Mouse (Mus musculus): ENCODE measurements around the gene Prkd2. TPM values are rescaled to one million over a fixed set of nuclear protein-coding genes. Genes with fewer than 3 reads are reported as not detected.

Prkd2 gene
- polyA plus RNA-seq, 2 experiments: 1.8 to 2.5 TPM

DNA sequence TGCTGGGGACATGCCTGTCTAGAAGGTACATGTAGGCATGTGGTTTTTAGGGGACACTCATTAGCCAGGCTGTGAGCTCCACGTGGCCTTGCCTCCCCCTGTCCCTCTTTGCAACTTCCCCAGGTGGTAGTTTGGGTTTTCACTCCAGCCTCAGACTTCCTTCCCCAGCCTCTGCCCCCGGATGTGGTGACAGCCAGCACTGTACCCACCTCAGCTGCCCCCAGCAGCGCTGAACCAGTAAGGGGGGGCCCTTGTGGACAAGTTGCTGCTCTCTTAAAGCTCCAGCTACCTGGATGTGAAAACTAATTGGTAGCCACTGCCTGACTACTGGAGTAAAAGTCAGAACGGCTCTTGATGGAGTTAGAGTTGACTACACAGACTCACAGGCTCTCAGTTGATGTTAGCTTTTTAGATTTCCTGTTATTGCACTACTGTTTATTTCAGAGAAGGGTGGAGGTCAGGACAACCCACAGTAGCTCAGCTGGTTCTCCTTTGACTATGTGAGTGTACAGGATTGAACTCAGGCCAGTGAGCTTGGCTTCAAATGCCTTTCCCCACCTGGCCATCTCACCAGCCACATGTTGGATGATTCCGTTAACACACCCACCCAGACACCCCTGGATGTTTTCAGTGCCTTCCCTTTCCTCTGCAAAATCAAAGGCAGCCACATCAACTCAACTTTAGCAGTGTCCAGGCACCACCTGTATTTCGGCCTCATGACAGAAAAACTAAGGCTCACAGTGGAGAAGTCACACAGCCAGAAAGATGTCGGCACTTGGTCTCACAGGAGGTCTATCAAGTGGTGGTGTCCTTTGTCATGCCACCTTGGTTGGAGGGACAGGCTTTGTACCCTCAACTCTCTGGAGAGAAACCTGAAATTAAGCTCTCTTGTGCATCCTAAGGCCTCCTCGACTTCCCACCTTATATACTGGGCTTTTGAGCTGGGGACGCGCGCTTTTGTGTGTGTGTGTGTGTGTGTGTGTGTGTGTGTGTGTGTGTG lies 841 bp upstream of the Prkd2 start:
- 26% methylated on average over 11 of the region's 11 CpGs for WGBS (ENCODE audit: insufficient replicate concordance)
- H3K27ac ChIP-seq: peak overlapping the region; percentile 25; the same call in 1 of the 2 replicates
- H3K4me1 ChIP-seq (replicated peaks; ENCODE audit: control insufficient read depth in 2 of 2, insufficient read depth in 2 of 2, low read length in 1 of 2): peaks cover 16 to 17% of the 10 kb centered on the region in 2 experiments
- H3K27me3 ChIP-seq (ENCODE audit: control insufficient read depth, insufficient read depth, low read length): no peaks in the 10 kb centered on the region
- peak overlapping the region; percentile 79; the same call in 1 of the 2 replicates for H3K9ac ChIP-seq (replicated peaks)
- peak; percentile 10; the same call in 1 of the 2 replicates for ATAC-seq (ENCODE audit: insufficient read depth)
- no peaks in the 10 kb centered on the region for H3K9me3 ChIP-seq (ENCODE audit: control insufficient read depth, low read length)
- TF ChIP-seq EP300 (IDR thresholded peaks at IDR 0.05; ENCODE audit: low read depth) (no peak), CTCF (IDR thresholded peaks at IDR 0.05; ENCODE audit: low read depth) (no peak)
- peak overlapping the region; percentile 63 to 68; a peak in 2 of 4 replicates for H3K4me3 ChIP-seq (ENCODE audit: insufficient read depth in 1 of 2, low read depth in 2 of 2, low read length in 2 of 2)
- H3K4me2 ChIP-seq (ENCODE audit: low read depth): peak overlapping the region; percentile 84
- H3K36me3 ChIP-seq (replicated peaks; ENCODE audit: control insufficient read depth, insufficient read depth, low read depth): peaks cover 18% of the 10 kb centered on the region
- DNase-seq (ENCODE audit: low read depth in 3 of 3, low spot score in 3 of 3): no peak

GRCm38 (mm10) chr7:16843441-16844171 lies 904 bp downstream of the Prkd2 start:
- WGBS (ENCODE audit: insufficient replicate concordance): 1% methylated on average over 33 of the region's 33 CpGs
- no peak overlapping the region for H3K27ac ChIP-seq
- peak overlapping the region; percentile 84 for H3K4me2 ChIP-seq (ENCODE audit: low read depth)
- H3K4me1 ChIP-seq (replicated peaks; ENCODE audit: control insufficient read depth in 2 of 2, insufficient read depth in 2 of 2, low read length in 1 of 2): peaks cover 16 to 17% of the 10 kb centered on the region in 2 experiments
- TF ChIP-seq EP300 (IDR thresholded peaks at IDR 0.05; ENCODE audit: low read depth) (no peak), CTCF (IDR thresholded peaks at IDR 0.05; ENCODE audit: low read depth) (no peak)
- peaks cover 5% of the 10 kb centered on the region; the same call in 1 of the 2 replicates for H3K36me3 ChIP-seq (replicated peaks; ENCODE audit: control insufficient read depth, insufficient read depth, low read depth)
- DNase-seq (ENCODE audit: low read depth in 3 of 3, low spot score in 3 of 3): no peak
- H3K27me3 ChIP-seq (ENCODE audit: control insufficient read depth, insufficient read depth, low read length): no peaks in the 10 kb centered on the region
- no peaks in the 10 kb centered on the region for H3K9me3 ChIP-seq (ENCODE audit: control insufficient read depth, low read length)
- 0 out of 2 replicates have a peak, but pooled peaks have one; percentile 19 for ATAC-seq (ENCODE audit: insufficient read depth)
- peak overlapping the region; percentile 63 to 68 for H3K4me3 ChIP-seq (ENCODE audit: insufficient read depth in 1 of 2, low read depth in 2 of 2, low read length in 2 of 2)
- peak overlapping the region; percentile 79 for H3K9ac ChIP-seq (replicated peaks)

DNA sequence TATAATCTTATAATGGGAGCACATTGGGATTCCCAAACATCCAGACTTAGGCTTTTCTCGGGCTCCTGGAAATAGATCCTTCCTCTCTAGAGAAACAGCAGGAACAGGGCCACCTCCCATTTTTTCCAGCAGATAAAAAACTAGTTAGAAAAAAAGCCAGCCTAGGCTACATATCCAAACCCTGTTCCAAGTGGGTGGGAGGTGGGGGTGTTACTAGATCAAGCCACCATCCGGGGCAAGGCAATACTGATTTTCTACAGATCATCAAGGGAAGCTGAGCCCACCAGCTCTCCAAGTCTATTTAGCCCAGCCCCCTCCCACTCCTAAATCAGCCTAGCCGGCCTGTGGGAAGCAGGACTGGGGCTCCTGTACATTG lies 2.0 kb downstream of the Prkd2 start:
- peaks cover 2% of the 10 kb centered on the region; the same call in 1 of the 2 replicates for H3K36me3 ChIP-seq (replicated peaks; ENCODE audit: control insufficient read depth, insufficient read depth, low read depth)
- no peaks in the 10 kb centered on the region for H3K9me3 ChIP-seq (ENCODE audit: control insufficient read depth, low read length)
- ATAC-seq (ENCODE audit: insufficient read depth) (no peak), DNase-seq (ENCODE audit: low read depth in 3 of 3, low spot score in 3 of 3) (no peak)
- 14% methylated on average over 3 of the region's 3 CpGs for WGBS (ENCODE audit: insufficient replicate concordance)
- H3K9ac ChIP-seq (replicated peaks): peak overlapping the region; percentile 80
- H3K4me3 ChIP-seq (ENCODE audit: insufficient read depth in 1 of 2, low read depth in 2 of 2, low read length in 2 of 2): peak overlapping the region; percentile 58 to 68
- TF ChIP-seq EP300 (IDR thresholded peaks at IDR 0.05; ENCODE audit: low read depth) (no peak), CTCF (IDR thresholded peaks at IDR 0.05; ENCODE audit: low read depth) (no peak)
- H3K4me2 ChIP-seq (ENCODE audit: low read depth): peak overlapping the region; percentile 84
- H3K4me1 ChIP-seq (replicated peaks; ENCODE audit: control insufficient read depth in 2 of 2, insufficient read depth in 2 of 2, low read length in 1 of 2): peaks cover 16 to 17% of the 10 kb centered on the region in 2 experiments
- H3K27ac ChIP-seq: no peak overlapping the region; the same call in 1 of the 2 replicates
- H3K27me3 ChIP-seq (ENCODE audit: control insufficient read depth, insufficient read depth, low read length): no peaks in the 10 kb centered on the region

GRCm38 (mm10) chr7:16845072-16845819 lies 2.5 kb downstream of the Prkd2 start:
- TF ChIP-seq CTCF (IDR thresholded peaks at IDR 0.05; ENCODE audit: low read depth) (no peak), EP300 (IDR thresholded peaks at IDR 0.05; ENCODE audit: low read depth) (no peak)
- Histone ChIP-seq H3K27ac (no peak overlapping the region; the same call in 1 of the 2 replicates), H3K36me3 (replicated peaks; ENCODE audit: control insufficient read depth, insufficient read depth, low read depth) (0 out of 2 replicates have a peak, but pooled peaks cover under 1% of the 10 kb centered on the region), H3K4me3 (ENCODE audit: insufficient read depth in 1 of 2, low read depth in 2 of 2, low read length in 2 of 2) (peak overlapping the region; percentile 58 to 68), H3K9me3 (ENCODE audit: control insufficient read depth, low read length) (no peaks in the 10 kb centered on the region), H3K9ac (replicated peaks) (peak overlapping the region; percentile 80), H3K27me3 (ENCODE audit: control insufficient read depth, insufficient read depth, low read length) (no peaks in the 10 kb centered on the region), H3K4me1 (replicated peaks; ENCODE audit: control insufficient read depth in 2 of 2, insufficient read depth in 2 of 2, low read length in 1 of 2) (peaks cover 16 to 17% of the 10 kb centered on the region in 2 experiments), H3K4me2 (ENCODE audit: low read depth) (peak overlapping the region; percentile 84)
- ATAC-seq (ENCODE audit: insufficient read depth) (no peak), DNase-seq (ENCODE audit: low read depth in 3 of 3, low spot score in 3 of 3) (no peak)
- WGBS (ENCODE audit: insufficient replicate concordance): 8% methylated on average over 14 of the region's 14 CpGs
